Mouse (Mus musculus) embryonic fibroblast, embryonic 13.5 days (primary cell): ENCODE results near the gene Atp11c.

ENCODE experiments used
- CTCF ChIP-seq: IDR thresholded peaks from 2 replicates; pipeline ENCODE4 v1.5.1; 2011; ENCODE audit warnings: mild to moderate bottlenecking, control low read depth, low read length, moderate library complexity, borderline replicate concordance; ENCODE audit not compliant: insufficient read depth
- POLR2A ChIP-seq: IDR thresholded peaks from 2 replicates; pipeline ENCODE4 v1.6.1; 2011; ENCODE audit warnings: low read depth, mild to moderate bottlenecking, control low read depth, low read length, moderate library complexity

GRCm38 (mm10) chrX:60403062-60403763, 189.3 kb downstream of the Atp11c start:
- TF ChIP-seq CTCF (no peak), POLR2A (no peak)
